Comparison of ENCODE assay signal across 8 mouse cellular contexts in genomic region chr8:57429166-57429887, GRCm38 (mm10). TPM values are rescaled to one million over a fixed set of nuclear protein-coding genes. Genes with fewer than 3 reads are reported as not detected.
DNase-seq lines count a peak whose midpoint lies in the region; ATAC-seq and TF ChIP-seq lines count a peak whose summit lies in the region.

No protein-coding gene starts in this region.

- no peaks in the 10 kb centered on the region for H3K79me2 ChIP-seq in liver, adult 2 months (ENCODE audit: control insufficient read depth, insufficient read depth, low read length)

- H3K4me3 ChIP-seq in embryonic facial prominence, embryonic 15.5 days (replicated peaks), result no peak overlapping the region
- no peak overlapping the region for H3K4me3 ChIP-seq in heart, embryonic 14.5 days (ENCODE audit: control insufficient read depth in 1 of 2, insufficient read depth in 1 of 2, low read depth in 1 of 2, low read length in 2 of 2)
- H3K4me3 ChIP-seq in kidney, embryonic 16.5 days (ENCODE audit: low read length), result no peak overlapping the region; the same call in 1 of the 2 replicates
- H3K4me3 ChIP-seq in liver, adult 2 months (ENCODE audit: insufficient read depth, low read depth, low read length), result no peak overlapping the region
- no peak overlapping the region for H3K4me3 ChIP-seq in stomach, embryonic 16.5 days (replicated peaks; ENCODE audit: low read length)

- H3K4me1 ChIP-seq in embryonic facial prominence, embryonic 15.5 days, result no peaks in the 10 kb centered on the region
- peaks cover 3% of the 10 kb centered on the region in 2 experiments; a peak in 2 of 4 replicates for H3K4me1 ChIP-seq in heart, embryonic 14.5 days (ENCODE audit: control insufficient read depth in 2 of 2, insufficient read depth in 2 of 2, low read length in 2 of 2)
- H3K4me1 ChIP-seq in kidney, embryonic 16.5 days (ENCODE audit: insufficient read depth, low read length), result no peaks in the 10 kb centered on the region
- H3K4me1 ChIP-seq in liver, adult 2 months (ENCODE audit: control insufficient read depth, insufficient read depth, low read length), result peaks cover 3% of the 10 kb centered on the region; the same call in 1 of the 2 replicates
- no peaks in the 10 kb centered on the region for H3K4me1 ChIP-seq in stomach, embryonic 16.5 days (ENCODE audit: control insufficient read depth, insufficient read depth, low read length)

- no peak overlapping the region for H3K9ac ChIP-seq in embryonic facial prominence, embryonic 15.5 days
- H3K9ac ChIP-seq in heart, embryonic 14.5 days (ENCODE audit: low read length), result no peak overlapping the region
- H3K9ac ChIP-seq in kidney, embryonic 16.5 days (replicated peaks; ENCODE audit: low read length), result 0 out of 2 replicates have a peak overlapping the region, but pooled peaks have one; percentile 34
- no peak overlapping the region for H3K9ac ChIP-seq in liver, adult 2 months (ENCODE audit: low read depth, low read length)
- H3K9ac ChIP-seq in stomach, embryonic 16.5 days (ENCODE audit: low read length), result peak overlapping the region; percentile 12; the same call in 1 of the 2 replicates

- no peak for ATAC-seq in embryonic facial prominence, embryonic 15.5 days (ENCODE audit: insufficient number of reproducible peaks, low FRiP score, low TSS enrichment, low read depth)
- ATAC-seq in heart, embryonic 14.5 days (ENCODE audit: insufficient number of reproducible peaks, insufficient read depth, low FRiP score, low read depth), result no peak
- ATAC-seq in kidney, embryonic 16.5 days (ENCODE audit: low FRiP score, low TSS enrichment), result peak; percentile 59
- no peak for ATAC-seq in stomach, embryonic 16.5 days (ENCODE audit: insufficient read depth, low FRiP score)

- peak; percentile 87 for DNase-seq in A20 (ENCODE audit: low read depth, low spot score)
- DNase-seq in adrenal gland, postnatal 36 days, result peak; percentile 75 to 78
- DNase-seq in liver, adult 2 months (ENCODE audit: extremely low read depth, low read depth, low spot score), result peak; percentile 66
- peak; percentile 78 for DNase-seq in naive thymus-derived CD4-positive, alpha-beta T cell, adult 2 months (ENCODE audit: low read depth)

- 32% methylated on average over 18 of the region's 18 CpGs for WGBS in embryonic facial prominence, embryonic 15.5 days
- WGBS in heart, embryonic 14.5 days, result 34% methylated on average over 18 of the region's 18 CpGs
- 30% methylated on average over 18 of the region's 18 CpGs for WGBS in kidney, embryonic 16.5 days
- WGBS in liver, adult 2 months, result 37% methylated on average over 18 of the region's 18 CpGs
- 31% methylated on average over 18 of the region's 18 CpGs for WGBS in stomach, embryonic 16.5 days

- peaks cover 17% of the 10 kb centered on the region for H3K27me3 ChIP-seq in embryonic facial prominence, embryonic 15.5 days
- no peaks in the 10 kb centered on the region for H3K27me3 ChIP-seq in heart, embryonic 14.5 days (ENCODE audit: control insufficient read depth, insufficient read depth, low read length)
- H3K27me3 ChIP-seq in kidney, embryonic 16.5 days (ENCODE audit: insufficient read depth, low read length), result peaks cover 10% of the 10 kb centered on the region; the same call in 1 of the 2 replicates
- H3K27me3 ChIP-seq in liver, adult 2 months (ENCODE audit: control insufficient read depth, insufficient read depth, low read length), result no peaks in the 10 kb centered on the region
- no peaks in the 10 kb centered on the region for H3K27me3 ChIP-seq in stomach, embryonic 16.5 days (ENCODE audit: control insufficient read depth, insufficient read depth, low read length)

- no peak for TF ChIP-seq POLR2A in liver, adult 2 months (IDR thresholded peaks at IDR 0.05; ENCODE audit: extremely low read depth, insufficient read depth, low read length)

- no peaks in the 10 kb centered on the region for H3K36me3 ChIP-seq in embryonic facial prominence, embryonic 15.5 days
- H3K36me3 ChIP-seq in heart, embryonic 14.5 days (ENCODE audit: control insufficient read depth, insufficient read depth, low read length), result no peaks in the 10 kb centered on the region
- no peaks in the 10 kb centered on the region for H3K36me3 ChIP-seq in kidney, embryonic 16.5 days (ENCODE audit: insufficient read depth, low read length)
- no peaks in the 10 kb centered on the region for H3K36me3 ChIP-seq in liver, adult 2 months (ENCODE audit: control insufficient read depth, insufficient read depth, low read length)
- no peaks in the 10 kb centered on the region for H3K36me3 ChIP-seq in stomach, embryonic 16.5 days (ENCODE audit: control insufficient read depth, insufficient read depth, low read length)

- H3K4me2 ChIP-seq in embryonic facial prominence, embryonic 15.5 days (replicated peaks), result peak overlapping the region; percentile 12; the same call in 1 of the 2 replicates
- H3K4me2 ChIP-seq in heart, embryonic 14.5 days (ENCODE audit: low read length), result peak overlapping the region; percentile 39
- H3K4me2 ChIP-seq in kidney, embryonic 16.5 days (replicated peaks; ENCODE audit: low read depth, low read length), result peak overlapping the region; percentile 43
- peak overlapping the region; percentile 29; the same call in 1 of the 2 replicates for H3K4me2 ChIP-seq in stomach, embryonic 16.5 days (ENCODE audit: low read depth, low read length)

- TF ChIP-seq CTCF in liver, adult 2 months (IDR thresholded peaks at IDR 0.05; ENCODE audit: low read depth, low read length), result peak; percentile 34; the same call in 1 of the 2 replicates

- H3K9me3 ChIP-seq in embryonic facial prominence, embryonic 15.5 days (replicated peaks), result no peaks in the 10 kb centered on the region
- H3K9me3 ChIP-seq in heart, embryonic 14.5 days (ENCODE audit: control insufficient read depth, low read length), result no peaks in the 10 kb centered on the region
- H3K9me3 ChIP-seq in kidney, embryonic 16.5 days (ENCODE audit: low read length), result no peaks in the 10 kb centered on the region
- no peaks in the 10 kb centered on the region for H3K9me3 ChIP-seq in stomach, embryonic 16.5 days (replicated peaks; ENCODE audit: control insufficient read depth, low read length)

- H3K27ac ChIP-seq in embryonic facial prominence, embryonic 15.5 days (replicated peaks), result no peak overlapping the region
- H3K27ac ChIP-seq in heart, embryonic 14.5 days (replicated peaks in 1 of 2; ENCODE audit: control insufficient read depth in 1 of 2, insufficient read depth in 1 of 2, low read depth in 2 of 2, low read length in 2 of 2), result no peak overlapping the region
- no peak overlapping the region for H3K27ac ChIP-seq in kidney, embryonic 16.5 days (ENCODE audit: low read length)
- H3K27ac ChIP-seq in liver, adult 2 months (replicated peaks; ENCODE audit: insufficient read depth, low read depth, low read length), result no peak overlapping the region
- H3K27ac ChIP-seq in stomach, embryonic 16.5 days (ENCODE audit: low read length), result no peak overlapping the region

RNA-seq across cellular contexts. Expression of gene Scrg1, which starts 26.4 kb away (rescaled TPM):
- total RNA-seq in adrenal gland, postnatal 36 days (2021), result under 1 TPM in 1 of 2 experiments, not detected in 1; 0.46 TPM
- 5.3 and 8.4 TPM in 2 replicates for polyA plus RNA-seq in embryonic facial prominence, embryonic 15.5 days (2015; fragmentation: Nextera tagmentation; extraction: Ambion mirVana)
- polyA plus RNA-seq in heart, embryonic 14.5 days (2014; fragmentation: Nextera tagmentation; extraction: Ambion mirVana), result 1.0 and 1.8 TPM in 2 replicates
- polyA plus RNA-seq in kidney, embryonic 16.5 days (2015; fragmentation: Nextera tagmentation; extraction: Ambion mirVana), result not detected in 2 replicates
- total RNA-seq in liver, adult 2 months (2014; rRNA removed), result not detected in 2 replicates
- not detected in 2 replicates for polyA plus RNA-seq in liver, adult 2 months (2012; rRNA removed)
- polyA plus RNA-seq in stomach, embryonic 16.5 days (2015; fragmentation: Nextera tagmentation; extraction: Ambion mirVana), result 0.74 and 0.81 TPM in 2 replicates

RNA-seq across cellular contexts. Expression of gene Sap30, which starts 58.3 kb away (rescaled TPM):
- total RNA-seq in adrenal gland, postnatal 36 days (2021), result 10 to 100 TPM; 11.2 to 12.4 TPM
- polyA plus RNA-seq in embryonic facial prominence, embryonic 15.5 days (2015; fragmentation: Nextera tagmentation; extraction: Ambion mirVana), result 31.4 and 36.0 TPM in 2 replicates
- polyA plus RNA-seq in heart, embryonic 14.5 days (2014; fragmentation: Nextera tagmentation; extraction: Ambion mirVana), result 64.1 and 66.8 TPM in 2 replicates
- polyA plus RNA-seq in kidney, embryonic 16.5 days (2015; fragmentation: Nextera tagmentation; extraction: Ambion mirVana), result 29.0 and 32.5 TPM in 2 replicates
- total RNA-seq in liver, adult 2 months (2014; rRNA removed), result 4.2 and 5.6 TPM in 2 replicates
- polyA plus RNA-seq in liver, adult 2 months (2012; rRNA removed), result 3.5 TPM in 2 replicates
- 22.3 and 24.7 TPM in 2 replicates for polyA plus RNA-seq in stomach, embryonic 16.5 days (2015; fragmentation: Nextera tagmentation; extraction: Ambion mirVana)

Comparison
In these comparisons a context has a peak if more than half of its experiments do, and no peak if none do; other contexts are left out.
1. H3K9ac ChIP-seq: peak in kidney, embryonic 16.5 days (single experiment) and stomach, embryonic 16.5 days (single experiment); none in embryonic facial prominence, embryonic 15.5 days (single experiment), heart, embryonic 14.5 days (single experiment) and liver, adult 2 months (single experiment).
2. Peak in every context shown above with its lines, with median percentiles within 50 percentile points of each other: DNase-seq and H3K4me2 ChIP-seq.